Mouse (Mus musculus) testis, postnatal 14 days (tissue): ENCODE results near the gene Tnnt2.

Experiments
- DNase-seq: peaks from one replicate; pipeline ENCODE4 v3.0.0; 2021; ENCODE audit warnings: low spot score

Gene Tnnt2

DNA sequence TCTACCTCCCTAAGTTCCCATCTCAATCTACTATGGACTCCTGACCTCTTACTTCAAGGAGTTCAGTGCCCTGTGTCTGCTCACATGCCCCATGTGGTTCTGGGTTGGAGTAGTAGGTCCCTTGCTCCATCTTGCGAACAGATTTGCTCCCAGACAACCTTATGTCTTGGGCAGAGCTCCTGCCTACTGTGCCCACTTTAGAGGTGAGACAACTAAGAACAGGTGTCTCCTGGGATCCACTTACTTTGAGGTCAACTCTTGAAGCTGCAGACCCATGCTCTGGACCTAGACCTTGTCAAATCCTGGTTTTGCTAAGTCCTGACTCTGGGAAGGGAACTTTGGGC lies 19.2 kb downstream of the Tnnt2 start:
- no peak for DNase-seq

DNA sequence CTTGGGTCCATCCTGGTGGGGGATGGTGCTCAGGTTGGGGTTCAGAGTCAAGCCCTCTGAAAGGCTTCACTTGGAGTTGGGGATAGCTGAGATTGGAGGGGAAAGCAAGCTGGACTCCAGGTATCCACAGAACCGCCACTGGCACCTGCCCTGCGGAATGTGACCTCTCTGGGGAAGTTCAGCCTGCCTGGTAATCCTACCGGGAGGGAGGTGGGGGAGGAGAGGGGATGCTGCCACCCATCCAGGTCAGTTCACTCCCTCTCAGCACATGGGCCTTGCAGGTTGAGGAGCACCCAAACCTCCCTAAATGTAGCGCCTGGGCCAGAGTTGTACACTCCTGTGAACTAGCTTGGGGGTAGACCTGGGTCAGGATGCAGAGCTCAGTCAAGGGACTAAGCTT lies 19.9 kb downstream of the Tnnt2 start:
- DNase-seq: no peak

DNA sequence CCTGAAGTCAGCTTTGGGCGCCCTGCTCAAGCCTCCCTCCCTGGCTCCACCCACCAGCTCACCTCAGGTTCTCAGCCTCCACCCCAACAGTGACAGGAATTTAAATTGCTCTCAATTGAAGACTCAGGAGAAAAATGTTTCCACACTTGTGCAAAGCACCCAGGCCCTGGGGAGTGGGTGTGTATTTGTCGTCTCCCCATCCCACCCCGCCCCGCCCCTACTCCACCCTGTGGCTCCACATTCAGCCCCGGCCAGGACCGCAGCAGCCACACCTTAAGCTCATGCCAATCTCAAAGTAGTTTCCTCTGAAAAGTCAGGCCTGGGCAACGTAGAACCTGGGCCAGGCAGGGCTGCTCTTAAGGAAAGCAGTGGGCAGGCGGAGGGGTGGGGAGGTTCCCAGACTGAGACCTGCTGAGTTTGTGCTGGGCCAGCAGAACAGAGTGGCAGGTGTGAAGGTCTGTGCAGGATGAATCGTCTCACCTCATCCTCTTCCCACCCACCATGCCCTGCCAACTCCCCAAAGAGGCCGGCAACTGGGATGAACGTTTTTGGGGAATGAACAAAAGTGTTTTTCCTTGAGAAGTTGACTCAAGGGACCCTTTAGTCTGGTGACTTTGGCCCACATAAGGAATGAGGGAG lies 21.1 kb downstream of the Tnnt2 start:
- DNase-seq: no peak

DNA sequence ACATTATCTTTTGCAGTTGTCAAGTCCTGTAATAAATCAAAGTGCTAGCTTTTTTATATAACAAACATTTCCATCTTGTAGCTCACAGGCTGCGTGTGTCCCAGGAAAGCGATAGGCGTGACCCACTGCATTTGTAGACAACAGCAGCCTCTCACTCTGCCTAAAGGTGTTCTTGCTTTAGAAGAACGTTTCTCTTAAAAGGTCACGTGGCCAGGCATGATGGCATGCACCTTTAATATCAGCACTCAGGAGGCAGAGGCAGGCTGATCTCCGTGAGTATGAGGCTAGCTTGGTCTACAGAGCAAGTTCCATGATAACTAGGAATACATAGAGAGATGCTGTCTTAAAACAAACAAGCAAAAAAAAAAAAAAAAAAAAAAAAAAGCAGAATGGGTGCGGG lies 22.4 kb downstream of the Tnnt2 start:
- DNase-seq: no peak

DNA sequence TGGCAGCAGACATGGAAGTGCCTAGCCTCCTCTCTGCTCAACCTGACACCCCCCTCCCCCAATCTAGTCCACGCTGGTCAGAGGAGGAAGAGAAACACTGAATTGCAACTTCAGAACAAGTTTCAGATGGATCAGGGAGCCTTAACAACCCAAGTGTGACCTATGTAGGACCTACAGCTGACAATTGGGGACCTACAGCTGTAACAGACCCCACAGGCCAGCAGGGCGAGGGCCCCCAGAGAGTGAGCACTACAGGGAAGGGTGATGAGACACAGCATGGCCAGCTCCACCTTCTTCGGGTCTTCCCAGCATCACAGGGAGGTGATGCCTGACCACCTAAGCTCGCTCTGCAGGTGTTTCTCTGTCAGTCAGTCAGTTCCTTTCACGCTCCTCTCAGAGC lies 24.9 kb downstream of the Tnnt2 start:
- no peak for DNase-seq

DNA sequence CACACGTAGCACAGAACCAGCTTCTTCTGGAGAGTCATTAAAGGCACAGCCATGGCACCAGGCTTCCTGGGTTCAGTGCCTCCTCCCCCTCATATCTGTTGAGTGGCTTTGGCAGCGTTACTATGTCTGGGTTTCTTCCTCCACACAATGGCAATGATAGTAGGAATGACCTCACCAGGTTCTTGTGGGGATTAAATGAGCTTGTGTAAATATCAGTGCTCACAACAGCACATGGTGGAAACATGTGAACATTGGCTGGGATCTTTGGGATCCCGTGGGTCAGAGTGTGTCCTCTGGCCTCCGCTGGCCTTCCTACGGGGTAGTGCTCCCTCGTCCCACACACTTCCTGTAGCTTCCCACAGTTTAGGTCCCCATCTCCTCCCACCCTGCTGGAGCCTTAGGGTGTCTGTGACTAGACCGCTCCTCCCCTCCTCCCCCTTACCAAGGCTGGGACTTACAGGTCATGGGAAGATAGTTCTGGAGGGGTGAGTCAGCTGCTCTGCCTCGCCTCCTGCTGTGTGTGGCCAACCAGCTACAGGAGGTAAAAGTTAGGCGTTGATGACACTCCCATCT lies 25.9 kb downstream of the Tnnt2 start:
- DNase-seq: peak; percentile 34

DNA sequence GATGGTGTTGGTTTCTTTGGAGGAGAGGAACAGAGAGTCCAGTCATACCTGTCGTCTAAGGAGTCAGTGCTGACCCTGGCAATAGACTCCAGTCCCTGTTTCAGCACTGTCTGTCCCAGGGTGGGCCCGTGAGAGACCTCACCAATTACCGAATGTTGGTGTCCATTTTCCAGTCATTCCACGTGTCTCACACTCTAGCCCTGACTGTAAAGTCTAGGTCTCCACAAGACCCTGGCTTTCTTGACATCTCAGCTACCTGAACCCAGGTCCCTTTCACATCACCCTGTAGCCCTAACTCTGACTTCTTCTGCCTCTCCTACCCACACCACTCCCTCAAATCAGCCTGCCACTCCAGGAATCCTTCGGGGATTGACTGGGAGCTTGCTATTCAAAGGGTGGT lies 26.4 kb downstream of the Tnnt2 start:
- no peak for DNase-seq

DNA sequence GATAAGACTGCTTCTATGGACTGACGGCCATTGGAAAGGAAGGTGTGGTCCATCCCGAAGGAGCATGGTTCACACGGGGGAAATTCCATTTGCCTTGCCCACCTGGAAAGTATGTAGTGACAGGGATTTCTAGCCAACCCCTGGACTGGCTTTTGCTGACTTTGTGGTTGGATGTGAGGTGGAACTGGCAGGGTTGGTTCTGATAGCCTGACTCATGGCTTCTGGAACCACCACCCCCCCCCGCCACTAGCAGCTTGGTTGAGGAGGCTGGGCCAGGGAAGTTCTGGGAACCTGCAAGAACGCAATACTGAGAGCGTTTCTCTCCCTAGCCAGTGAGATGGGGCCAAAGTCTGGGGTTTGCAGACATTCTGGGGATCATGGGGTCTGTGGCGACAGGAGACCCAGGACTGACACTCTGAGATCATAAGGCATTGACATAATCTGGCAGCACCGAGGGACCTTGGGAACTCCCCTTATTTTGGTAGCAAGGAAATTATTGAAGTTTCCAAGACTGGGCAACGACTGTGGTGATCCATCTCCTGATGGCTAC lies 27.7 kb downstream of the Tnnt2 start:
- DNase-seq: no peak

DNA sequence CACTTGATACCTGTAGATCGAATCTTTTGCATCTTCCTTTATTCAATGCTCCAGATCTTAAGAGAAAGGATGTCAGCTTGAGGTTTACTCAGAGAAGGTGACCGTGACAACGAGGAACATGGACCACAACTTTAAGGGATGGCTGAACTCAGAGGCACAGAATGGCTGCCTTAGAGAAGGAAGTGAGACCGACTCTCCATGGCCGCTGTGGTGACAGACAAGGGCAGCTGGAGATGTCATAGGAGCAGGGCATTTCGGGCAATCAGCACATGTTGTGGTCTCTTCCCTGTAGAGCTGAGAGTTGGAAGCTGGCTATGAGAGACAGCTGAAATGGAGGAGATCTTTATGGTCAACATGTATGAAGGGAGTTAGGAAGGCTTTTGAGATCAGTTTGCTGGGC lies 28.7 kb downstream of the Tnnt2 start:
- DNase-seq: no peak

DNA sequence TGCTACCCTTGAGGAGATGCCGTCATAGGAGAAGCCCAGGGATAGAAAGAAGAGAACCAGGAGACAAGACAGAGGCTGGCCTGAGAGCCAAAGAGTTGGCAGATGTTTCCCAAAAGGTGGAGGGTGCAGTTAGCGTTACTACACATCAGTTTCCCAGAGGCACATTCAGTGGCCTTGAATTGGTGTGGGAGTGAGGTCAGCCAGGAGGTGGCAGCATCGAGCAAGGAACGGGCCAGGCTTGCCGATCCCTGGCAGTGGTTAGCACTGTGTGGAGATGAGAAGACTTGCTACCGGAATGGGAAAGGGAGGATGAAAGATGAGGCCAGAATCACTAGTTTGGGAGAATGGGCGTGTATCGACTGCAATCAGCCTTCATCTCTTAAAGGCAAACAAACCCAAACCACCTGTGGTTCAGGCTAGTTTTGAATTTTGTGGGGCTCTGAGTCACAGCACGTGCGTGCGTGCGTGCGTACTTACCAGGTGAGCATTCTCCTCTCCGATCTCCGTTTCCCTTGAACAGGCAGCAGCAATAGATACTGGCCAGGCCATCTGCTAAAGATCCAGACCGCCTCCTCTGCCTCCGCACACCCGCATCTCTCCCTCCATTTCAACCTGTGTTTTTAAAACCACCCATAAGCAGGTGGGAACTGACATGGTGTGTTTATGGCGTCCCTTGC lies 29.5 kb downstream of the Tnnt2 start:
- peak; percentile 72 for DNase-seq

DNA sequence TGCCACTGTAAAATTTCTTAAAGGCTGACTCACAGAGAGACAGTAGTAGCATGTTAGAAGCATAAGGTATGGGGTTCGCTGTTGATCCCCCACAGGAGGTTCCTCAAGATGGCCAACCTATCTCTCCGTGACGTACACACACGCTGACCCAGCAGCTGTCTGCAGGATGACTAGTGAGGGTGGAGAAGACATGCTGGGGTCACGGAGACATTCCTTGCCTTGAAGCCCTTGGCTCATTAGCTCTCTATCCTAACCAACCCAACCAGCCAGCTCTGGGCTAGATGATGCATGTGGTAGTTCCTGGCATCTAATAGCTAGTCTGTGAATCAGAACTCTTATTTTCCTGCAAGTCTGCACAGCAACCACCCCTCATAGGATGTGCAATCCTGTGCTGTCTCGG lies 32.4 kb downstream of the Tnnt2 start:
- DNase-seq: no peak

DNA sequence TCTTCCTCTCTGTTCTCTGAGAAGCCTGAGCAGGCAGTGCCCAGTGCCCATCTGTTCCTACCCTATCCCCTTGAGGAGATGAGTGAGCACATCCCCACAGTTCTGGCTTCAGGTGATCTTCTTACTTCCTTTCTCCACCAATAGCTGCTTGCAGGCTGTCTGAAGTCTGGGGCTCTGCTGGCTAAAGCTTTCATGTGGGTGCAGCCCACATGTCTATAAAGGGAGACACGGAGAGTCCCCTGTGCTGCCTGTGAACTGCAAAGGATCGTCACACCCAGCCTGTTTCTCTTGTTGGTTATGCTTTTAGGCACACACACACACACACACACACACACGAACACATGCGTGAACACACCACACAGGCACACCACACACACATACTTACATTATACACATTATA lies 36.8 kb downstream of the Tnnt2 start:
- DNase-seq: no peak

DNA sequence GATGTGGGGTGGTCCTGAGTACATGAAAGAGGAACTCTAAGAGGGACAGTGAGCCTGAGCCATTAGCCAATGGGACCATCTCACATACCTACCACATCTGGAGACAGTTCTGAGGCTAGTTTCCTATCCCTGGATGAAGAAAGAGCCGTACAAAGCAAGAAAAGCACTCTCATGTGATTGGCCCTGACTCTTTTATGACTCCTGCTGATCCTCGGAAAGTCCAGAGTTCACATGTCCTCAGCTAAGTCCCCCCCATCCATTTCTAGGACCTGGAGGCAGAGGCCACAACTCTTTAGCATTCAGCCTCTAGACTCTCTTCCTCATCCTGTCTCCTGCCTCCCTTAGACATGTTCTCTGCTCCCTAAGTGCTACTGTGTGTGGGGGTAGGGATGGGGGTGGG lies 41.1 kb downstream of the Tnnt2 start:
- no peak for DNase-seq

DNA sequence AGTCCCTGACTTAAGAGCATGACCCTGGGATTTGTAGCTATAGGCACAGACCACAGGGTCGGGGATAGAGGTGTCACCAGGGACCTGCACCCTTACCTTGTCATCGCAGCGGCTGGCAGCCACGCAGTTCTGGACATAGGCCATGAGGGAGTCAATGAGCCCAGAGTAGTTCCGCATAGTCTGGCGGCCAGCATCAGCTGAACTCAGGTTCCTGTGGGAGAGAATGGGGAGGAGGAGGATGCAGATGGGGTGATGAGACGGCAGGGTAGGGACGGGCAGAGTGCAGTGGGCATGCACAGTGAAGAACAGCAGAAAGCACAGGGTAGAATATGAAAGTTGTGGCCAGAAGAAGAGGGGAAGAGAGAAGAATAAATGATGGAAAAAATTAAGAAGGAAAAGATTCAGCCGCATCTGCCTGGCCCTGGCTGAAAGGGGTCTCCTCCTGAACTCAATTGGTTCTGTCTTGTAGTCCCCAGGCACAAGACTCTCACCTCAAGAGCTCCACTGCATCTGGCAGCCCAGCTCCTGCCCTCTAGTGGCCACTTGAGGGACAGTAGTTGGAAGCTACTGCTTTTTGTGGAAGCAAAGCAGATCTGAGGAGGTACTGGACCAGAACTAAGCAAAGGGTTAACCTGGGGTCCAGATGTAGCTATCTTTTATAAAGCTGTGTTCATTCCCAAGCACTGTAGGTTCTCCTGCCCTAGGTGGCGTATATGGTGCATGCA lies 46.4 kb downstream of the Tnnt2 start:
- peak; percentile 34 for DNase-seq

DNA sequence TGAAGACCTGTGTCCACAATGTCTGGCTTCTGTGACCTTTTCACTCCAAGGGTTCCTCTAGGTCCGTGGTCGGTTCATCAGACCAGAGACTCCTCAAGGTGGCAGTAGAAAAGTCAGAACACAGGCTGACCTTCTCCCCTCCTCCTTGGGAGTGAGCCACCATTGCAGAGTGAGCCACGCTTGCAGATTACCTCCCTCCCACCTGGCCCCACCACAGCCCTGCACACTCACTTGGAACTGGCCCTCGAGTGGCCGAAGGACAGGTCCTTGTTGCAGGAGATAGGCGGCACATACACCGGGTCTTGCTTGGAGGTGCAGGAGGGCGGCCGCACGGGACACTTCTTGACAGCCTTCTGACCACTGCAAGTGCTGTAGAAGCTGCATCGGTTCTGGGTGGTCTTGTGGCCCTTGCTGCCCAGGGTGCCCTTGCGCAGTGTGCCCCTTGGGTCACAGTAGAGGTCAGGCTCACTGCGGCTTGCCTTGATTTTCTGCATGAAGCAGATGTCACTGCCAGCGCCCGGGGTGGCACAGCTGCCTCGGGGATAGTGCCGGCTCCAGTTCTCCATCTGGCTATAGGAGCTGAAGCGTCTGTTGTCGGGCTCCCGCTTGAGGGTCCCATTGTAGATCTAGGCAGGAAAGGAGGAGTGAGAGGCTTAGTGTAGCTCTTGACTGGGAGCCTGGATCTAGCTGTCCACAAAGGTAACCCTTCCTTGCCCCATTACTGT lies 53.5 kb downstream of the Tnnt2 start:
- DNase-seq: no peak

DNA sequence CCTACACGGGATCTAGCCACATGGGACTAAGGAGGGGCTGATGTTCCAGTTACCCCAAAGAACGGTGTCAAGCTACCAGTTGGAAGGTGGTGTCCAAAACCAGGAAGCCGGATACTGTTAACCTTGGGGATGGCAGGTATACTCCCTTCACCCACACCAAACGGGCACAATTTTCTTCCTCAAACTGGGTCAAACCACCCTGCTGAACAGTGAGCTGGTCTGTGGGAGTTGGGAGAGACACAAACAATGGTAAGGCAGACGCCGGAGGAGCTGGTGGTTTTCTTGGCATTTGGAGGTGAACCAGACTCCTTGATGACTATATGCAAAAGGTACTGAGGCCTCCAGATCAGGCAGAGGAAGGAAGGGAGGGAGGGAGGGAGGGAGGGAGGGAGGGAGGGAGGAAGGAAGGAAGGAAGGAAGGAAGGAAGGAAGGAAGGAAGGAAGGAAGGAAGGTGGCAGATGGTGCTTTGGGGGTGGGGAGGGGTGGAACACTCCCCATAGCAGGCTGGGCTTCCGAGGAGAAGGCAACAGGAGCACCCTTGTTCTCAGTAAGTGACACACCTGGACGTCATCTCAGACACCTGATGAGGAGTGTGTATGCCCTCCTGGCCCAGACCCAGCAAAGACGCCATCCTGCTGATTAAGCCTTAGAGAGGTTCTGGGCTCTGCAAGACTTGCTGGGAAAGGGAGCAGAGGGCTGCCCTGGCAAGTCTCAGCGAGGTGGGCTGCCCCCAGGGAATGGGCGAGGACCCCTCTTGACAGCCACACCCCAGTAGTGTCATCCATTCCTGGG lies 55.5 kb downstream of the Tnnt2 start:
- DNase-seq: no peak

DNA sequence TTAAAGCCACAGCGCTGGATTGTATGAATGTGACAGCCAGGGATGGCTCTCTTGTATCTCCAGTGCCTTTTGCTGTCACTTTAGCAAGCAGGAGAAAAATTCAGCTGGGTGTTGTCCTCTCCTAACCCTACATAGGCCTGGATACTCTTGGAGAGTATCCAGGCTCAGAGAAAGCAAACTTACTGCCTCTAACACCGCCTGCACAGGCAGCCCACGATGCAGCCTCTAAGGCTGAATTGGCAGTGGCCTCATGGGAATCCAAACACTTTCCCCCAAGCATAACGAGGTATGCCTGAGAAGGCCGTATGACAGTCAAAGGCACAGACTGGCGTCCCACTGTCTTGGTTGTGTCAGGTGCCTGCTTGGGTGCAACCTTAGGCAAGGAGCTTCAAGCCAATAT lies 56.1 kb downstream of the Tnnt2 start:
- DNase-seq: no peak

DNA sequence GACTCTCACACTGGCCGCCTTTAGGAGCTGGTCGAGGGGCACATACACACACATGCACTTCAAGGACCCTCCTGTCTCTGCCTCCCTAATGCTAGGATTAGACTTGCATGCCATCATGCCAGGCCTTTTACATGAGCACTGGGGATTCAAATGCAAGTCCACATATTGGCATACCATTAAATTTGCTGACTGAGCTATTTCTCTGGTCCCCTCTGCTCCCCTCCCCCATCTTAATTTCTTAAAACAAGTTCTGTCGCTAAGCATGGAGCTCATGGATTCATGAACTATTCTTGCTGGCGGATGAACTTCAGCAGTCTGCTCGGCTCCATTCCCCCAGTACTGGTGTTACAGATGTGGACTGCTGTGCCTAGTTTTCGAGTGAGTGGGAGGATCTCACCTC lies 56.6 kb downstream of the Tnnt2 start:
- DNase-seq: no peak

DNA sequence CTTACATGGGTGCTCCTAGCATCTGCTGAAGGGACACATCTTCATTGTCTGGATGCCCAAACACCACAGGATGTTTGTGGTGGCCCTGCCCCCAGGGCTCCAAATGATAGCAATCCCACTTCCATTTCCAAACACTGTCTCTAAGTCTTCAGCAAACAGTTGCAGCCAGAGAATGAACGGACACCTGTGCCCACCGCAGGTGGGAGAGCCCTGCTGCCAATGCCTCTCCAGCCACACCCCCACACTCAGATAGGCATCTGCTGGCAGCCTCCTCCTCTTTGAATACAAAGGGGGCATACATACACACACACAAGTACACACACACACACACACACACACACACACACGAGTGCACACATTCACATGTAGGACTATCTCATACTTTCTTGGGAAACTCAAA lies 57.2 kb downstream of the Tnnt2 start:
- DNase-seq: no peak

DNA sequence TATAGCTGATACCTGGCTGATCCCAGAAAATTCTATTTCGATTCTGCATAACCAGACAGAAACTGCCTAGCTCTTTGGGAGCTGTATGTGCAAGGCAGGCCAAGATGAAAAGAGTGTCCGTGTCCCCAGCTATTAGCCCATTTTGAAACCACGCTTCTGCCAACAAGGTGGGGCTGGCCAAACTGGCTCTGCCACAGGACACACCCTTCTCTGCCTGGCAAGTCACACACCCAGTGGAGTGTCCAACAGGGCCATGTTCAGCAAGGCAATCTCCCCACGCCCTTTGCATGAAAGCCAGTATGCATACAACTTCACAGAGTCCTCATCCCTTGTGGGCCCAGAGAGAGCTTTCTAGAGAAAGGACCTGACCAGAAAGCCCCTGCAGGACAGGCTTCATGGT lies 59.2 kb downstream of the Tnnt2 start:
- DNase-seq: no peak

DNA sequence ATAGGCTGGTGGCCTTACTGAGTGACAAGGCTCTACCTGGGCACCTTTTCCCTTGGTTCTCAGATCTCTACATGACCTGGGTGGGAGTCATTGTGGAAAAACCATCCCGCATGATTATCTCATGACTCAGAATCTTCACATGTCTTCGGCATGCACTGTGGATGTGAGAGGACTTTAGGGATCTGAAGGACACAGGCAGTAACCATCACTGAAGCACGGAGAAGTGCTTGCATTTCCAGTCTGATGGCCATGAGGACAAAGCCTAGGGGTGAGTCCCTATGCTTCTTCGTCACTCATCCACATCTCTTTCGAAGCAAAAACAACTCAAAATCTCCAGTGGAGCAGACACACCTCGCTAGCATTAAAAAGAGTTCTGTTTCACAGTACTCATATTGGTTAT lies 63.1 kb downstream of the Tnnt2 start:
- no peak for DNase-seq
